Mouse (Mus musculus): ENCODE measurements at regions not wholly inside any gene's neighbourhood (a gene's known extent, or its start where the extent isn't known, plus 50 kb on each side); places are given as distances from the start of the nearest gene placed in this dataset.

- TF ChIP-seq CTCF (IDR thresholded peaks at IDR 0.05; ENCODE audit: insufficient read depth, low read depth, low read length), result no peak
- no peak for TF ChIP-seq POLR2A (IDR thresholded peaks at IDR 0.05; ENCODE audit: insufficient read depth, low read depth, low read length)
- H3K4me1 ChIP-seq (ENCODE audit: control insufficient read depth, insufficient read depth, low read length), result peaks cover 5% of the 10 kb centered on the region
- peak overlapping the region; percentile 48 for H3K27ac ChIP-seq (ENCODE audit: insufficient read depth, low read depth, low read length)
- peak overlapping the region; percentile 91 for H3K4me3 ChIP-seq (ENCODE audit: insufficient read depth, low read depth, low read length)
- under 1% methylated on average over 115 of the region's 127 CpGs for WGBS
These were observed 155.4 kb upstream of the Smim15 start for GRCm38 (mm10) chr13:107888571-107889451.

GRCm38 (mm10) chr13:107888231-107888555 lies 156.1 kb upstream of the Smim15 start:
- peak overlapping the region; percentile 34 for H3K27ac ChIP-seq (ENCODE audit: insufficient read depth, low read depth, low read length)

GRCm38 (mm10) chr13:107887366-107888230 lies 156.6 kb upstream of the Smim15 start:
- Histone ChIP-seq H3K4me1 (ENCODE audit: control insufficient read depth, insufficient read depth, low read length) (peaks cover 5% of the 10 kb centered on the region), H3K4me3 (ENCODE audit: insufficient read depth, low read depth, low read length) (peak overlapping the region; percentile 91), H3K27ac (ENCODE audit: insufficient read depth, low read depth, low read length) (peak overlapping the region; percentile 34)
- 2% methylated on average over 16 of the region's 16 CpGs for WGBS
- TF ChIP-seq POLR2A (IDR thresholded peaks at IDR 0.05; ENCODE audit: insufficient read depth, low read depth, low read length) (no peak), CTCF (IDR thresholded peaks at IDR 0.05; ENCODE audit: insufficient read depth, low read depth, low read length) (no peak)

More at GRCm38 (mm10) chr13:107888231-107888555, 156.1 kb upstream of the Smim15 start:
- Histone ChIP-seq H3K4me3 (ENCODE audit: insufficient read depth, low read depth, low read length) (peak overlapping the region; percentile 91), H3K4me1 (ENCODE audit: control insufficient read depth, insufficient read depth, low read length) (peaks cover 5% of the 10 kb centered on the region)
- TF ChIP-seq POLR2A (IDR thresholded peaks at IDR 0.05; ENCODE audit: insufficient read depth, low read depth, low read length) (no peak), CTCF (IDR thresholded peaks at IDR 0.05; ENCODE audit: insufficient read depth, low read depth, low read length) (no peak)
- under 1% methylated on average over 9 of the region's 9 CpGs for WGBS

- Histone ChIP-seq H3K4me3 (ENCODE audit: insufficient read depth, low read depth, low read length) (0 out of 2 replicates have a peak overlapping the region, but pooled peaks have one; percentile 4), H3K4me1 (ENCODE audit: control insufficient read depth, insufficient read depth, low read length) (peaks cover 5% of the 10 kb centered on the region), H3K27ac (ENCODE audit: insufficient read depth, low read depth, low read length) (no peak overlapping the region; the same call in 1 of the 2 replicates)
- TF ChIP-seq CTCF (IDR thresholded peaks at IDR 0.05; ENCODE audit: insufficient read depth, low read depth, low read length), result no peak
- TF ChIP-seq POLR2A (IDR thresholded peaks at IDR 0.05; ENCODE audit: insufficient read depth, low read depth, low read length), result no peak
- WGBS, result 54% methylated on average over 3 of the region's 3 CpGs
These were observed 159.4 kb upstream of the Smim15 start for GRCm38 (mm10) chr13:107884836-107885235.

- Histone ChIP-seq H3K4me3 (ENCODE audit: insufficient read depth, low read depth, low read length) (no peak overlapping the region), H3K4me1 (ENCODE audit: control insufficient read depth, insufficient read depth, low read length) (peaks cover 10% of the 10 kb centered on the region), H3K27ac (ENCODE audit: insufficient read depth, low read depth, low read length) (no peak overlapping the region)
- WGBS, result 46% methylated on average over 5 of the region's 5 CpGs
- TF ChIP-seq CTCF (IDR thresholded peaks at IDR 0.05; ENCODE audit: insufficient read depth, low read depth, low read length), result no peak
- no peak for TF ChIP-seq POLR2A (IDR thresholded peaks at IDR 0.05; ENCODE audit: insufficient read depth, low read depth, low read length)
These were observed 161.9 kb upstream of the Smim15 start for GRCm38 (mm10) chr13:107882337-107882736.

GRCm38 (mm10) chr13:107880551-107880950 lies 163.7 kb upstream of the Smim15 start:
- H3K4me3 ChIP-seq (ENCODE audit: insufficient read depth, low read depth, low read length), result no peak overlapping the region
- 94% methylated on average over 2 of the region's 2 CpGs for WGBS
- no peak overlapping the region for H3K27ac ChIP-seq (ENCODE audit: insufficient read depth, low read depth, low read length)
- H3K4me1 ChIP-seq (ENCODE audit: control insufficient read depth, insufficient read depth, low read length), result peaks cover 11% of the 10 kb centered on the region
- TF ChIP-seq CTCF (IDR thresholded peaks at IDR 0.05; ENCODE audit: insufficient read depth, low read depth, low read length) (no peak), POLR2A (IDR thresholded peaks at IDR 0.05; ENCODE audit: insufficient read depth, low read depth, low read length) (no peak)

- Histone ChIP-seq H3K4me3 (ENCODE audit: insufficient read depth, low read depth, low read length) (no peak overlapping the region), H3K27ac (ENCODE audit: insufficient read depth, low read depth, low read length) (no peak overlapping the region), H3K4me1 (ENCODE audit: control insufficient read depth, insufficient read depth, low read length) (peaks cover 6% of the 10 kb centered on the region)
- TF ChIP-seq POLR2A (IDR thresholded peaks at IDR 0.05; ENCODE audit: insufficient read depth, low read depth, low read length), result no peak
- no peak for TF ChIP-seq CTCF (IDR thresholded peaks at IDR 0.05; ENCODE audit: insufficient read depth, low read depth, low read length)
- 49% methylated on average over 7 of the region's 8 CpGs for WGBS
These were observed 164.7 kb upstream of the Smim15 start for GRCm38 (mm10) chr13:107879535-107879934.

GRCm38 (mm10) chr13:107878980-107879379 lies 165.3 kb upstream of the Smim15 start:
- H3K27ac ChIP-seq (ENCODE audit: insufficient read depth, low read depth, low read length), result no peak overlapping the region
- no peak overlapping the region for H3K4me3 ChIP-seq (ENCODE audit: insufficient read depth, low read depth, low read length)
- H3K4me1 ChIP-seq (ENCODE audit: control insufficient read depth, insufficient read depth, low read length), result peaks cover 6% of the 10 kb centered on the region
- TF ChIP-seq POLR2A (IDR thresholded peaks at IDR 0.05; ENCODE audit: insufficient read depth, low read depth, low read length) (no peak), CTCF (IDR thresholded peaks at IDR 0.05; ENCODE audit: insufficient read depth, low read depth, low read length) (no peak)
- 64% methylated on average over 3 of the region's 3 CpGs for whole genome bisulfite sequencing
